Mouse (Mus musculus): Measurements from ENCODE around the gene Tiprl.
A peak's percentile ranks its signal among the peaks of the same experiment; 100 is the strongest.

The Tiprl gene

DNA sequence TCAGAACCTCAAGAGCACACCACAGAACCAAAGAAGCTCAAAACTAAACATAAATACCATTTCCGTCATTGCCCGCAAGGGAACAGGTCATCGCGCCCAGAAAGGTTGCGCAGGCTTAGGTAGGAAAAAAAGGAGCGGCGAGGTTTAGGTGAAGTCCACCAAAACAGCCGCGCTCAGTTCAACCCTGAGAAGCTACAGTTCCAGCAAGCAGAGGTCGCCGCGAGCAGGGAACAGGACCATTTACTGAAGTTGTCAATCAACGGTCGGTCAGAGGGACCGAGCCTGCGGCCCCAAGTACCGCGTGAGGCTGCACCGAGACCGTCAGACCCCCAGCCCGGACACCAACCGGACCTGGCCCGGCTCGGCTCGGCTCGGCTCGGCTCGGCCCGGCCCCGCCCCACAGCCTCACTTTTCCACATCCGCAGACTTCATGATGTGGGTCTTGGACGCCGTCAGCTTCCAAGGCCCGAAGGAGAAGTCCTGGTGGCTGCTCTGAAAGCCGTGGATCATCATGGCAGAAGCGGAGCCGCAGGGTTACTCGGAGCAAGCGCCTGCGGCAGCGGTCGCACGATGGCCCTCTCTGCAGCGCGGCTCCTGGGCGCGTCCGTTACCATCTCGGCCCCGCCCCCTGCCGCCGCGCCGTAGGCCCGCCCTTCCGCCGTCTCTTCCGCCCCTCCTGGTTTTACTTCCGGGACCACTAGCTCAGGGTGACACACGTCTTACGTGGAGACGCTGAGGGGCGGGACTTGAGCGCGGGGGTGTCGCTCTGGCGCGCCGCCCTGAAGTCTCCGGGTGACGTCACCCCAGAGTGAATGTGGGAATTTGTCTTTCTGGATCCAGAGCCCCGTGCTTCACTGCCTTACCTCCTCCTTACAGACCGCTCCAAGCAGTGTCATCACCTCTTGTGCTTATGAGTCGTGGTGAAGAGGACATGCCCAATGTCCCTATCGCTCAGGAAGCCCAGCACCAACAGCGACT lies at the start of gene Tiprl:
Gene Tiprl (minus strand): TSS at position 676 of the 978 bp plus-strand sequence.
- DNase-seq: peak; percentile 98

DNA sequence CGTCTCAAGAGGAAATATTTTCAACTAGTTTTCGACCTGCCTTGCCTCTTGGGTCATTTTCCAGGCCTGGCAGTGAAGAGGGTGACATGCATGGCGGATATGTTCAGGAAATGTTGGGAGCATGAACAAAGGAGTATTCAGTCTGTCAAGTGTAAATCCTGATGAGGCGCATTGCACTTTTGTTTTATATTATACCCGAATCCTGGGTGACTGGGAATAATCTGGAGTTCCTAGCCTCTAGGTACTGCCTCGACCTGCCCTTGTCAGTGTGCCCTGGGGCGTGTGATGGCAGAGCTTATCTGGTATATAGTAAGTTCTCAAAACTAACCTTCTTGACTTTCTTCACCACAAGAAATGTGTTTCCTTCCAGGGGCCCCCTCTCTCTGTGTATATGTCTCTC lies 47.3 kb upstream of the Tiprl start:
- no peak for DNase-seq

DNA sequence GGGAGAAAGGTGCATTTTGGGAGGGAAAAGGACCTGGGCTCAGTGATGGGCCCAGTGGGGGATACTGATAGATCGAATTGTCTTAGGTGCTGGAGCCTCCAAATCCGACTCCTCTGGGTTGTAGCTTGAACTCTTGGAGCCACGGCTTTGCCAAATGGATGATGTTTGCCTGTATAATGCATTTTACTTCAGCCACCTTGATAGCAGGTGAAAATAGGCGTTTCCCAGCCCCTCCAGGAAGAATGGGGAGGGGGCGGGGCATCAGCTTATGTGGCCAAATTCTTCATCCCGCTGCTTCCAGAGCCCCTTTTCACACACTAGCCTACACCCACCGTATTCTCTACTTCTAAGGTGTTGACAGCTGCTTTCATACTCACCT lies 46.2 kb upstream of the Tiprl start:
- DNase-seq: no peak

DNA sequence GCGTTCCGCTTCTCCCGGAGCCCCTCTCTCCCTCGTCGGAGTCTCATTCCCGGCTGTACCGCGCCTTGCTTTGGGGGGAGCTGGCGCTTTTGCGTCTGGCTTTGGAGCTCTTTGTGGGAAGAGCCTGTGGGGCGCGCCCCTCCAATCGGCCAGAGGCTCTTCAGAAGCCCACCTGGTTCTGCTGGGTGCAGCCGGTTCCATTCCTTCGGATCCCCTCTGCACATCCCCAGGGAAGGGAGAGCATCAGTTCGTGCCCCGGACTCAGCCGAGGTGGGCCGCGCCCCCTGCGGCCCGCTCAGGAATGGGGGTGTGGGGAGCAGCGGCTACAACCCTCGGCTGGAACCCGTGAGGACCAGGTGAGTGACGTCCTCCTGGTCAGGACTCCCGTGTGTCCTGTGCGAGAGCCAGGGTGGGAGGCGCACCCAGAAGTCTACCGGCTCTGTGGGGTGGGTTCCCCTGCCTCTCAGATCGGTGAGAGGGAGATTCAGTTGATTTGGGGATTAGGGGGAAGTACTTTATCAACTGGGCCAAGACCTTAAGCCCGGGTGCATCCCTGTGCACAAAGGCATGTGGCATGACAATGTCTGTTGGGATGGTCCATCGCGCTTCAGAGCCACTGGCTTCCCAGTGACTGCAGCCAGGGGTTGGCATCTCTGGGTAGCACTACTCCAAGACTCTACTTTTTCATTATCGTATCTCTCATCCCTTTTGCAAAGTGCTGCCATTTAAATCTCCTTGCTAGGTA lies 45.6 kb upstream of the Tiprl start:
- DNase-seq: no peak

DNA sequence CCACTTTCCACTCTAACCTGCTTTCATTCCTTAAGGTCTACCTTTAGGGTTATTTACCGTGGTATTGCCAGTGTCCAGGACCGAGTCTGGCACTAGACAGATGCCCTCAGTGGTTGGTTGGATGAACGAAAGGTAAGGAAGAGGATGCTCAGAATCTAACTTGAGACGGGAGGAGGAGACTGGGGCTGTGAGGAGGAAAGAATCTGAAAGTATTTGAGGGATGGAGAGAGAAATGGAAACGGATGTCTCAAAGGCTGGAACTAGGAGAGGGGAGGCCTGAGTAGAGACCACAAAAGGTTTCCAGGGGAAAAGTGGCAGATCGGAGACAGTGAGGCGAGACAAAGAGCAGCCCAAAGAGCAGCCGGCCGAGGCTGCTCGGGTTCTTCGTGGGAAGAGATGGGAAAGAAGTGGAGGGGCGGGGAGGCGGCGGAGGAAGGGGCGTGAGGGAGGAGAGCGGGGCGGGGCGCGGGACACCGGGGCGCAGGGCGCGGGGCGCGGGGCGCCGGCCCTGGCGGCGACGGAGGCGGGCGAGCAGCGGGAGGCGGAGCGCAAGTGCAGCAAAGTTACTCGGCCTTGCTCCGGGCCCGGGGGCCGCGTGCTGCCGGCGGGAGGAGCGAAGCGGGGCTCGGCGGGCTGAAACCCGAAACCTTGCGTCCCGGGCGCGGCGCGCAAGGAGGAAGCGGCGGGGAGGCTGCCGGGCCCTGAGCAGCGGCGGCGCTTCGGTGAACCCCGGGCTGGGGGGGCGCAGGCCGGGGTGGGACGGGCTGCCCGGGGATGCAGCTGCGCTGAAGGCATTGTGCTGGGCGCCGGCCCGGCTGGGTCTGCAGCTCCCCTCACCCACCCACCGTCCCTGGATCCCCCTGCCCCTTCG lies 44.8 kb upstream of the Tiprl start:
- peak; percentile 4 for DNase-seq

DNA sequence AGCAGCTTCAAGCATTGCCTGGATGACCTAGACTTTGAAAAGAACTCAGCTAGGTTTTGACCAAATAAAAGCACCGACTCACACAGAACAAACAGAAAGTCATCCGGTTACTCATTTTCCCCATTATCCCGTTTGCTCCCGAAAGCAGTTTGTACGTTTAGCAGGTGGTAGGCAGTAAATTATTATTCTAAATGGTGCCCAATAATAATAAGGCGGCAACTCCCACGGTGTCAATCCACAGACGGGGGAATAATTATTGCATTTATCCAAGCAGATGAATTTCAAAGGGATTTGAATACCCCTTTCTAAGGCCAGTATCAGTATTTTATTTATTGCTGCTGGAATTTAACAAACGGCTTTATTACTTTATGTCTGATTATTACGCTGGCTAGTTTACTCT lies 43.9 kb upstream of the Tiprl start:
- DNase-seq: no peak

DNA sequence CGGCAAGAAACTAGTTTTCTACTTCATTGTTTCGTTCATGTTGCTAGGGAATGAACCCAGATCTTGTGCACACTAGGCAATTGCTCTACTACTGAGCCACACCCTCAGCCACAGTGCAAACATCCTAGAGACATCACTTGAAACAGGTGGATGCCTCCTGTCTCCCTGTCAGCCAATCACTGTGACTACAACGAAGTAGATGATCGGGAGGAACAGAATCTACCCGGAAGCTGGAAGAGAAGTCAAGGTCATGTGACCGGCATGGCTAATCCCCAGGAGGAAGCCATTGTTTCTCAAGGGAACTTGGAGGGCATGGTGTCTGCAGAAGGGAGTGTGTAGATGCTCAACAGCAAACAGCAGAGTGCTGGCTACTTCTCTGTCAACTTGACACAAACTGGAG lies 38.1 kb upstream of the Tiprl start:
- DNase-seq: no peak

DNA sequence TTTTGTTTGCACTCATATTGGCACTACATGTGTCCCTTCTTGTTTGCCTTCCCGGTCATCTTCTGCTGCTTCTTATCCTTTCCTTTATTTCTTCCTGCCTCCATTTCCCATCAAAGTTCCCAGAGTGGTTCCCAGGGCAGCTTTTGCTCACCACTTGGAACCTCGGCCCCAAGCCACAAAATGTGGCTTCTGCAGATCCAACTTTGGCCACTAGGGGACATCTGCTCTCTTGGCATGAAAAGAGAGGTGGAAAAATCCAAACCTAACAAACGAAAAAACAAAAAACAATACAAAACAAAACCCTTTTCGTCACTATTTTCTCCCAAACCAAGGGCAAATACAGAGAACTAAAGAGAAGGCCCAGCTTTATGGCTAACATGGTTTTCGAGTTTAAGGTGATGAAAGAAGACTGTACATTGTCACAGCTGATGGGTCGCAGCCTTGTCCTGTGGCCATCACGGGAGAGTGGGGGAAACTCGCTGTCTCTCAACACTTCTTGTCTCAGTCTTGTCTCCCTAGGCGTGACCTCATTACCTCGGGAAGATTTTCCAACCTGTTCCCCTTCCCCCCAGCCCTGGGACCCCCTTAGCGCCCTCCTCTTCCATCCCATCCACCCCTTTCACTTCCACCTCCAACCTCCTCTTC lies 15.4 kb upstream of the Tiprl start:
- DNase-seq: peak; percentile 24

DNA sequence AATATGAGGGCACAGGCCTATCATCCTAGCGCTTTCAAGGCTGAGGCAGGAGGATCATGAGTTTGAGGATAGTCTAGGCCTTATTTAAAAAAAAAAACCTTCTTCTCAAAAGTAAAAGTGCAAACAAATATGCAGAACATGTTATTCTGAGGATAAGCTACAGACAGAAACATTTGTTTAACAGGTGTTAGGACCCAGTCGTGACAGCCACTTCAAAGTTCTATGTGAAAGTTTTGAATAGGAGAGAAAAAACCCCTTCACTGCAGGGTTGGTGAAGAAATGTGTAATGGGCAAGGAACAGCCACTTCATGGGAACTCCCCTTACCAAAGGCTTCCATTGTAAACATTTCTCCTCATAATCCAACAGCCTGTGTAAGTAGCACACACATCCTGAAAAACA lies 13.8 kb upstream of the Tiprl start:
- no peak for DNase-seq

DNA sequence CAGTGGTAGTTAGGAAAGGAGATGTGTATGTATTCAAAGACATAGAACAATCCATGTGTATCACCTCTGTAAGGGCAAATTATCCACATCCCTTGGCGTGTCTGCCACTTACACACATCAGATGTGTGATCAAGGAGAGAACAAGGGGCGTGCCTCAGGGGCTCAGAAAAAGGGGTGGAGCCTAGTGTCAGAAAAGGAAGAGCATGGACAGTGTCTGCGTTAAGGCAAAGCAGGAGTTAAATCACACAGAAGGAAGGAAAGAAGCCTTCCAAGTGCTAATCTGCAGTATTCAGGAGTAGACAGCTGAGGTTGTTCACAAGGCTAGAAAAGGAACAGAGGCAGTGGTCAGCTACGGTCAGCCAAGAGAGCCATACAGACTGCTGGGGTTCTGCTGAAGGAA lies 12.0 kb upstream of the Tiprl start:
- no peak for DNase-seq

DNA sequence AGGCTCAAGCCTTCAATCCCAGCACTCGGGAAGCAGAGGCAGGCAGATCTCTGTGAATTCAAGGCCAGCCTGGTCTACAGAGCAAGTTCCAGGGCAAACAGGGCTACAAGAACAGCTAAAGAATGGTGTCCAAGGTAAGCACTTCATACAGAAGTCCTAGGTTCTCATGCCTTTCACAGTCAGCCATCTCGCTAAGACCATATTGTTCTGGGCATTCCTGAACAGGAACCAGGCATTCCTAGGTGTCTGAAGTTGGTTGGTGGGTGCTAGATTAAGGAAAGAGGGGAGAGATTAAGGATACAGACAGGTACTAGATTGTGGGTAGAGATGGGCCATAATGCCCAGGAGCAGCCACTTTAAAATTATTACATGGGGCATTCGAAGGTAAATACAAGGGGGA lies 11.0 kb upstream of the Tiprl start:
- no peak for DNase-seq

DNA sequence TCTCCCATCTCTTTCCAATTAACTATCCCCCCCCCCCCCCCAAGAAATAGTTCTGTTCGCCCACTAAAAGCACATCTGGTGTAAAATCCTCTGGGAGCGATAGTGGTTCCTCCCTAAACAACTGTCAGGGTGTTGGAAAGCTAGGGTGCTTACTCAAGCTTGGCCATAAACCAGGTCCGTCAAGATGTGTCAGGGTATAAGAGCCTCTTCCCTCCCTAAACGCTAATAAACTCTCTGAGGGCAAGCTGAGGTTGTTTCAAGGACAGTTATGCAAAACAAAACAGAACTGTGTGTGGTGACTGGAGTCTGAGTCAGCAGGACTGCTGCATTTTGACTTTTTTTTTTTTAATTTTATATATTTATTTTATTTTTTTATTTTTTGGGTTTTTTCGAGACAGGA lies 10.3 kb upstream of the Tiprl start:
- DNase-seq: no peak

DNA sequence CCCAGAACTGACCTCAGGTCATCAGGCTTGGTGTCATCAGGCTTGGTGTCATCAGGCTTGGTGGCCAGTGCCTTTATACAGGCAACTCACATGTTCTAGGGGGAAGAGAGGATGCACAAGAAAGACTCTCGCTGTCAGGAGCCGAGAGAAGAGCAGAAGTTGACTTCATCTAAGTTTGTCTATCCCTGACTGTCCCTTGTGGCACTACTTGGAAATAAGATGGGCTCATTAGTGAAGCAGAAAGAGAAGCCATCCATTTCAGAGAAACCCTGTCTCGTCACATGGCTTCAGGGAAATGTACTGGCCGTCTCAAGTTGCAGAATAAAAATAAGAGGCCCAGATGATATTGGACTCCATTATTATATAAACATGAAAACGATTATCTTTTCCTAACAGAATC lies 9.8 kb upstream of the Tiprl start:
- DNase-seq: no peak

DNA sequence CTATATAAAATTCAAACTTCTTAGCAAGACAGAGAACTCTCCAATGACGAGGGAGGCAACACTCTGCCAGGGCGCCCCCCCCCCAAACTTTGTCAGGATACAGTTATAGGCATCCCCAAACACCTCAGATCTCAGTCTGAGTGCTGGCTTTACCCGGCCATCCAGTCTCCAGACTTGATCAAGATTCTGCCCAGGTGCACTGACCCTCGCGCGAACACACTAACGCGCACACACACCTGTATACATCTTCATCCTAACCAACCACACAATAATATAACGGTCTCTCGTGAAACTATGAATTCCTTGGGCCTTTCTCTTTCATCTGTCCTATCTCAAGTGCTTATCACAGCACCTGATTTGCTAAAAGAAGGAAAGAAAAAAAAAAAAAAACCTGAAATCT lies 950 bp downstream of the Tiprl start:
- no peak for DNase-seq

DNA sequence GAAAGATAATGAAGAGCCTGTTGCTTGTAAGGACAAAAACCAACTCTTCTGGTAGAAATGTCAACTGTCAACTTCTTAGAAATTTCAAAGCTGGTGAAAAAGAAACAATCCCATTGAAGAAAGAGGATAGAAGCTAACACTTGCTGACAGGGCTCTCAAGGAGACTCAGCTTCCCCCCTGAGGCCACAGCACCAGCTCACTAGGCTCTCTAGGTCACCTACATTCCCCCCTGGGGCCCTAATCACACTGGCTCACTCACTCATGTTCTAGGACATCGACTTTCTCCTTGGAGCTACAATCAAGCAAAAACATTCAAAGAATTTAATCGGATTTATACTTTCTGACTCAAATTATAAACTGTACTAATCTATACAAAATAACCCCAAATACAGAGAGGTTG lies 3.0 kb downstream of the Tiprl start:
- no peak for DNase-seq

DNA sequence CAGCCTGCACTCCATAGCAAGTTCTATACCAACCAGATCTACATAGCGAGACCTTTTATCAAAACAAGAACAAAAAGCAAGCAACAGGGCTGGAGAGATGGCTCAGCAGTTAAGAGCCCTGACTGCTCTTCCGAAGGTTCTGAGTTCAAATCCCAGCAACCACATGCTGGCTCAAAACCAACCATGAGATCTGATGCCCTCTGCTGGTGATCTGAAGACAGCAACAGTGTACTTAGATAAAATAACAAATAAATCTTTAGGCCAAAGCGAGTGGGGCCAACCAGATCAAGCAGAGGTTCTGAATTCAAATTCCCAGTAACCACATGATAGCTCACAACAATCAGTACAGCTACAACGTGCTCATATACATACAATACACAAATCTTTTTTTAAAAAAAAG lies 6.1 kb downstream of the Tiprl start:
- DNase-seq: no peak

DNA sequence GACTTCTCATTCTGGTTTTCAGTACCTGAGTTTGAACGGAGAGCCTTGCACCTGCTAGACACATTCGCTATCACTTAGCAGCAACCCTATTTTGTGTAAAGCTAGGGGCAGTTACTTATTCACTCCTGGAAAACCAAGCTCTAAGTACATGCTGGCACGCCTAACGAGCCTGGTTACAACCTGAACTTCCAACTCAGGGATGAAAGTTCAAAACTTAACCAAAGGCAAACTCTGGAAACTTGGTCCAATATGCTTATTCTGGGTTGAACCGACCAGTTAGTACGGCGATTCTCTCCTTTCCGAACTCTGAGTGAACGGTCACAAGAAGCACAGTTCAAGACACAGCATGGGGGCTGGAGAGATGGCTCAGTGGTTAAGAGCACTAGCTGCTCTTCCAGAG lies 7.2 kb downstream of the Tiprl start:
- no peak for DNase-seq

DNA sequence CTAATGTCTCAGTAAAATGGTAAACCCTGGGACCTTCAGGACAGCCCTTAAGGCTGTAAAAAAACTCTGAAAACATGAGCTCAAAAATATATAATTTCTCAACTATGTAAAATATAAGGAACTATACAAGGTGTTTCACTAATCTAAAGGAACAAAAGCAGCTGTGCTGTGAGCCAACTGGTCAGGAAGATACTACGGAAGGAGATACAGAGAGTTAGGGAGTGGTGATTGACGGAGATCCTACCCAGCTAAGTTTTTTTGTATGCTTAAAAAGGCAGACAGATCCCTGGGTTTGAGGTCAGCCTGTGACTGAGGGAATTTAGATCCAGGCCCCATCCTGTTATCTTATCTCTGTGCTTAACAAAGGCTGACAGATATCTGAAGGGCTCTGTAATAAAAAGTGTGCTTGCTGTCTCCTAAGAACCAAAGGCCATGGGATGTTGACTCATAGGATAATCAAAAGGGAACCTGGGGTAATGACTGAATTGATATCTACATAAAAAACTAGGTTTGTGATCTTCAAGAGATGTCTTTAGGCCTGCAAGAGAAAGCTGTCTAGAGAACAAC lies 19.7 kb downstream of the Tiprl start:
- DNase-seq: no peak

DNA sequence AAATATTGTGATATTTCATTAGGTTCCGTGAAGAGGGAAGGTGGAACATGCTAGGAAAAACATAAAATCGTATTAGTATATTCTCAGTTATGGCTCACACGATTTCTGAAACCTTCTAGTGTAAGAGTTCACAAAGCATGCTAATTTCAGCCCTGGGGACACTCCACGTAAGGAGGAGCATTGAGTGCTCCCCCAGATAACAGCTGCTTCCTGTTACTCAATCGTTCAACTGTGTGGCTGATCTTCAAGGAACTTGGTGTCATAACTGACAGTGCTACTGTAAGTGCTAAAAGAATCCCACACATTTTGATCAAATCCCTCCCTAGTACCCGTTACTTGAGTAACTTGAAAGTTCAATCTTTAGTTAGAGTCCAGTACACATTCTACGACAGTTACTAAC lies 21.0 kb downstream of the Tiprl start:
- no peak for DNase-seq

DNA sequence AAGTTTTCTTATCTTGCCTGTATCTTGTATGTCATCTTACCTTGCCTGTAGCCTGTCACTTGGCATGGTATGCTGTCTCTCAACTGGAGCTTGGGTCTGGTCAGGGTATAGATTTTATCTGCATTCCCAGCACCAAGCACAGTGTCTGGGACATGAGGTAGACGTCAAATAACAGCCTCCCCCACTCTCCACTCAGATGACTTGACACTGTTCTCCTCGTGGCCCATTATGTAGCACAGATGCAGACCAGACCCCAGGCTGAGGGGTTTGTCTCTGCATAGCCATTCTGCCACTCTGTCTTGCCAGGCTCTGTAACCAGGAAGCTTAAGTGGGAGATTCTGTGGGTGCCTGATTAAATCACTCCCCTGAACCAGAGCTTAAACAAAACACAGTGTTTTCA lies 31.2 kb downstream of the Tiprl start:
- DNase-seq: no peak

DNA sequence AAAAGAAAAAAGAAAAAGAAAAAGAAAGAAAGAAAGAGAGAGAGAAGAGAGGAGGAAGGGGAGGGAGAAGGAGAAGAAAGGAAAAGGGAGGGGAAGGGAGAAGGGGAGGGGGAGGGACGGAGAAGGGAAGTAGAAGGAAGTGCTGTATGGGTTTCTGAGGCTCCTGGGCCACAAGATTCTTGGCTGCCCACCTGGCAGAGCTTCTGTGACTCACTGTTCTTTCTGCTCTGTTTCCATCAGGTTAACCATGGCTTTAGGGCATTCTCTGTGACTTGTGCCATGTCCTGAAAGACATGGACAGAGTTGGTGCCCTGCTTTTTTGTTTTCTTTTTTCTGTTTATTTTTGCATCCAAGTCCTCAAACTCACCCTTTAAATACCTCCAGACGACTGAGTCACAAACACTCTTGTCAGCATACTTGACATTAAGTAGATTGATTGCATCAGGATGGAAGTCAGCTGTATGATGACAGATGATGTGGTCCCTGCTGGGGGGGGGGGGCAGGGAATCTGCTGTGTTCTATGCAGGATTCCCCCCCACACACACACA lies 33.2 kb downstream of the Tiprl start:
- DNase-seq: no peak

DNA sequence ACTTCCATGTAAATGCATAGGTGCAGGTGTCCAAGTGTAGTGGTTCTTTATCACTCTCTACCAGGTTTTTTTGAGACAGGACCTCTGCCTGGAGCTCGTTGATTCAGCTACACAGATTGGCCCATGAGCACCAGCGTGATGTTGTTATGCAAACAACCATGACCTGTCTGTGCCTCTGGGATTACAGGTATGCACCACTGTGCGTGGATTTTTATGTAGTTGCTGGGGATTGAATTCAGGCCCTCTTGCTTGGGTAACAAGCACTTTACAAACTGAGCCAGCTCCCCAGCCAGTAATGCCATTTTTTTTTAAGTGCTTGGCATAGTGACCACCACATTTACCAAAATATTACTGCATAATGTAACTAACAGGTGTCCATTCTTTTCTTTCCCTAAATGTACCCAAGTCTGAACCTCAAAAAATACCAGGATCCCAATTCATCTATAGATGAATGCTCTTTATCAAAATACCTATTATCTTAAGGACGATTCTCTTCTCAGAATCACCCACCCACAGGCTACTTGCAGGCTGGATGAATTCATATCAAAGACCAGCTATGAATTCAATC lies 35.3 kb downstream of the Tiprl start:
- no peak for DNase-seq
